9 mouse cellular contexts compared by ENCODE assay signal in the genomic region with DNA sequence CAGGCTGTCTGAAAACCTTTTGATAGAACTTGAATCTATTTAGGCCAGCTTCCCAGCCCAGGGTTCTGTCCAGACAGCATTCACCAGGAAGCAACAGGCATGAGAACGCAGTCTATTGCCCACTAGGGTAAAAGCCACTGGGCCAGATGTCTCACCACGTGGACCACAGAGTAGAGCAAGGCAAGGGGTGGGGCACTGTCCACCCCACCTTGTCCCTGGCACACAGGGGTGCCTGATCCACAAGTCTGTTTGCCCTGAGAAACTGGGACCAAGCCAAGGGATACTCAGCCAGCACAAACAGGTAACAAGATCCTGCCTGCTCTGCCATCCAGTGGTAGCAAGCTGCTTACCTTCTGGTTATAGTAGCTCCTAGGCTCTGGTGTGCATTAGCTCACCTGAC.
DNase-seq lines count a peak whose midpoint lies in the region; ATAC-seq lines count a peak whose summit lies in the region.
"Had no signal": no experiment of that assay in that cellular context is flagged by ENCODE, and none has a peak within 500 bp of the region (broad histone marks: within the 10 kb centered on the region; RNA-seq: fewer than 3 reads in every experiment).

No protein-coding gene starts in this region.

- H3K27me3 ChIP-seq in forebrain, embryonic 11.5 days (ENCODE audit: control insufficient read depth, insufficient read depth, low read length), result no peaks in the 10 kb centered on the region
- no peaks in the 10 kb centered on the region for H3K27me3 ChIP-seq in forebrain, embryonic 13.5 days
- no peaks in the 10 kb centered on the region for H3K27me3 ChIP-seq in intestine, embryonic 15.5 days (replicated peaks)
- H3K27me3 ChIP-seq: limb, embryonic 15.5 days had no signal

- H3K36me3 ChIP-seq in forebrain, embryonic 11.5 days (ENCODE audit: control insufficient read depth, insufficient read depth, low read length), result no peaks in the 10 kb centered on the region
- H3K36me3 ChIP-seq in forebrain, embryonic 13.5 days (ENCODE audit: poor library complexity, severe bottlenecking), result no peaks in the 10 kb centered on the region
- no peaks in the 10 kb centered on the region for H3K36me3 ChIP-seq in intestine, embryonic 15.5 days
- H3K36me3 ChIP-seq: limb, embryonic 15.5 days had no signal

- no peaks in the 10 kb centered on the region; the same call in 1 of the 2 replicates for H3K9me3 ChIP-seq in forebrain, embryonic 11.5 days (ENCODE audit: control insufficient read depth, low read length)
- peaks cover 9% of the 10 kb centered on the region for H3K9me3 ChIP-seq in forebrain, embryonic 13.5 days (replicated peaks)
- no peaks in the 10 kb centered on the region for H3K9me3 ChIP-seq in intestine, embryonic 15.5 days
- H3K9me3 ChIP-seq: limb, embryonic 15.5 days had no signal

- H3K4me2 ChIP-seq in forebrain, embryonic 11.5 days (ENCODE audit: low read depth, low read length, severe bottlenecking), result no peak overlapping the region
- H3K4me2 ChIP-seq in forebrain, embryonic 13.5 days, result no peak overlapping the region
- no peak overlapping the region for H3K4me2 ChIP-seq in intestine, embryonic 15.5 days (replicated peaks)
- H3K4me2 ChIP-seq: limb, embryonic 15.5 days had no signal

- WGBS in forebrain, embryonic 11.5 days, result 78% methylated on average over 2 of the region's 2 CpGs
- 73% methylated on average over 2 of the region's 2 CpGs for WGBS in forebrain, embryonic 13.5 days
- 79% methylated on average over 2 of the region's 2 CpGs for WGBS in intestine, embryonic 15.5 days

- no peak for ATAC-seq in forebrain, embryonic 11.5 days (replicated peaks; ENCODE audit: low FRiP score)
- ATAC-seq in forebrain, embryonic 13.5 days, result no peak
- 0 out of 2 replicates have a peak, but pooled peaks have one; percentile 18 for ATAC-seq in common myeloid progenitor, adult 5-6 weeks (replicated peaks; ENCODE audit: low read depth, poor library complexity, severe bottlenecking)
- ATAC-seq in intestine, embryonic 15.5 days, result peak; percentile 47
- no peak for ATAC-seq in CD4-positive, CD25-positive, alpha-beta regulatory T cell, adult 4 months

- no peak overlapping the region for H3K9ac ChIP-seq in forebrain, embryonic 11.5 days (ENCODE audit: low read length)
- H3K9ac ChIP-seq in forebrain, embryonic 13.5 days, result no peak overlapping the region
- no peak overlapping the region for H3K9ac ChIP-seq in intestine, embryonic 15.5 days
- H3K9ac ChIP-seq: limb, embryonic 15.5 days had no signal

- no peak overlapping the region for H3K27ac ChIP-seq in forebrain, embryonic 11.5 days (ENCODE audit: low read depth, low read length)
- H3K27ac ChIP-seq in forebrain, embryonic 13.5 days, result no peak overlapping the region
- H3K27ac ChIP-seq in intestine, embryonic 15.5 days, result no peak overlapping the region
- H3K27ac ChIP-seq: limb, embryonic 15.5 days had no signal

- peak; percentile 35 for DNase-seq in forebrain, embryonic 11.5 days (ENCODE audit: low spot score)
- peak; percentile 90 for DNase-seq in lung, postnatal 36 days
- no peak for DNase-seq in spleen, postnatal 36 days (ENCODE audit: low spot score in 2 of 2)
- DNase-seq in right cerebral cortex, postnatal 25 days, result no peak

- H3K4me3 ChIP-seq in forebrain, embryonic 11.5 days (ENCODE audit: low read depth, low read length), result no peak overlapping the region
- no peak overlapping the region for H3K4me3 ChIP-seq in forebrain, embryonic 13.5 days
- no peak overlapping the region for H3K4me3 ChIP-seq in intestine, embryonic 15.5 days (replicated peaks)
- H3K4me3 ChIP-seq: limb, embryonic 15.5 days had no signal

- no peaks in the 10 kb centered on the region for H3K4me1 ChIP-seq in forebrain, embryonic 11.5 days (replicated peaks; ENCODE audit: control insufficient read depth, insufficient read depth, low read length)
- H3K4me1 ChIP-seq in forebrain, embryonic 13.5 days, result no peaks in the 10 kb centered on the region
- H3K4me1 ChIP-seq in intestine, embryonic 15.5 days (replicated peaks), result no peaks in the 10 kb centered on the region
- H3K4me1 ChIP-seq: limb, embryonic 15.5 days had no signal

Comparison
In these comparisons a context has a peak if more than half of its experiments do, and no peak if none do; other contexts are left out.
1. ATAC-seq: peak in common myeloid progenitor, adult 5-6 weeks (single experiment) and intestine, embryonic 15.5 days (single experiment); none in forebrain, embryonic 11.5 days (single experiment), forebrain, embryonic 13.5 days (single experiment) and CD4-positive, CD25-positive, alpha-beta regulatory T cell, adult 4 months (single experiment).
2. DNase-seq: peak in forebrain, embryonic 11.5 days (single experiment) and lung, postnatal 36 days (single experiment); none in spleen, postnatal 36 days (0 of 2) and right cerebral cortex, postnatal 25 days (single experiment).